Mouse (Mus musculus) midbrain, embryonic 12.5 days (tissue): ENCODE data around the gene Anapc11. TPM values are rescaled to one million over a fixed set of nuclear protein-coding genes. Genes with fewer than 3 reads are reported as not detected.
A peak's percentile ranks its signal among the peaks of the same experiment; 100 is the strongest.
"Not testable (repeated sequence)": the region's sequence is repeated elsewhere in the genome, so short reads cannot be mapped to it uniquely, and the experiment has no call there.

Experiments used
- ATAC-seq: fragments of 200-750 bp; cut with Nextera tagmentation; 2 replicates; pipeline ENCODE4 v1.8.0; 2017; ENCODE audit warnings: low read depth, moderate TSS enrichment, moderate library complexity; ENCODE audit not compliant: low FRiP score
- H3K27ac ChIP-seq: fragments of 300-500 bp; sonication (generic); replicated peaks from 2 replicates; pipeline ENCODE4 v1.5.1; 2016; ENCODE audit warnings: mild to moderate bottlenecking
- H3K27me3 ChIP-seq: fragments of 300-500 bp; sonication (generic); 2 replicates; pipeline ENCODE4 v1.6.1; 2016; ENCODE audit warnings: mild to moderate bottlenecking
- H3K36me3 ChIP-seq: fragments of 300-500 bp; sonication (generic); 2 replicates; pipeline ENCODE4 v1.6.1; 2016
- H3K4me1 ChIP-seq: fragments of 300-500 bp; sonication (generic); 2 replicates; pipeline ENCODE4 v1.6.1; 2016
- H3K4me2 ChIP-seq: fragments of 300-500 bp; sonication (generic); replicated peaks from 2 replicates; pipeline ENCODE4 v1.6.1; 2016; ENCODE audit warnings: mild to moderate bottlenecking, moderate library complexity
- H3K4me3 ChIP-seq: fragments of 300-500 bp; sonication (generic); 2 replicates; pipeline ENCODE4 v1.5.1; 2016; ENCODE audit warnings: mild to moderate bottlenecking
- H3K9ac ChIP-seq: fragments of 300-500 bp; sonication (generic); replicated peaks from 2 replicates; pipeline ENCODE4 v1.6.1; 2016; ENCODE audit warnings: mild to moderate bottlenecking, moderate library complexity
- H3K9me3 ChIP-seq: fragments of 300-500 bp; sonication (generic); 2 replicates; pipeline ENCODE4 v1.6.1; 2016; ENCODE audit warnings: mild to moderate bottlenecking
- WGBS: fragments of 180-500 bp; shearing (Covaris S2); methylation state at CpG from one replicate; pipeline ENCODE4 v1.1.7; 2016; 5-methylcytosine and 5-hydroxymethylcytosine counted together
- polyA plus RNA-seq: library from polyadenylated mRNA; unstranded; fragments of >200 nt; fragmentation: Nextera tagmentation; extraction: Ambion mirVana; gene quantifications from 2 replicates; pipeline ENCODE4 v1.2.1, GENCODE M21; 2016

Gene Anapc11
- polyA plus RNA-seq, 1 experiment from 2014 or later = 165 TPM

DNA sequence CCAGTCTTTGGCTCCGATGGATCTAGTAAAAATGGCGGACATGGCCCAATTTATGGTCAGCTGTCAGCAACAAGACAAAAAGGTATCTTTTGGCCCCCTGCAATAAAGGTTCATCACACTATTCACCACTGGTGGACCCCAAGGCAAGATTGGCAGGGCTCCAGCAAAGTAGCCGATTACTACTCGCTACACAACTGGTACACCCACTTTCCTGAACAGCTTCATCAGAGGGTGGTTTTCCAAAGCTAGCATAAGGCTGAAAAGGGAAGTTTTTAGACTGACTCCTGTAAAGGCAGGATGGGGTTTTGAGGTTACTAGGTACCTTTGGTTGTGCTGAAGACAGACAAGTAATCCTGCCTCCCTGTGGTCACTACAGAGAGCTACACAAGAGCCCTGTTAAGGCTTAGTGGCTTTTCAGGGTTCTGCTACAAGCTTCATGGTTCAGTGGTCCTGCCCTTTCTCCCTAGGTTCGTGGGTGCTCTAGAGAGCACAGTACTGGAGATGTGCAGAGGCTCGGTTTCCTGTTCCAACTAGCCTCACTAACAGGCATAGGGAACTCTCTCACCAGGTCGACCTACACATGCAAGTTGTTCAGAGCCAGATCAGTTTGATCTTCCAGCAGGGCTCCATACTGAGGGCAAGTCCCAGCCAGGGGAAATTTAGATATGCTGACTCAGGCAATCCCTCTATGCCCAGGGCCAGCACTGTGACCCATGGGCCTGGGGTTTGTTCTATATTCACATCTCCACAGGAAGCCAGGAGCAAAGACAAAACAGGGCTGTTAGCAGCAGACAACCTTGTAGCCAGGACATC, 20.8 kb upstream of the Anapc11 start:
- Histone ChIP-seq H3K36me3 (peaks cover 27% of the 10 kb centered on the region), H3K27ac (no peak overlapping the region), H3K4me1 (peaks cover 42% of the 10 kb centered on the region), H3K9ac (no peak overlapping the region), H3K27me3 (no peaks in the 10 kb centered on the region), H3K4me3 (no peak overlapping the region), H3K4me2 (no peak overlapping the region), H3K9me3 (no peaks in the 10 kb centered on the region)
- ATAC-seq = no peak
- 83% methylated on average over 7 of the region's 7 CpGs for WGBS

DNA sequence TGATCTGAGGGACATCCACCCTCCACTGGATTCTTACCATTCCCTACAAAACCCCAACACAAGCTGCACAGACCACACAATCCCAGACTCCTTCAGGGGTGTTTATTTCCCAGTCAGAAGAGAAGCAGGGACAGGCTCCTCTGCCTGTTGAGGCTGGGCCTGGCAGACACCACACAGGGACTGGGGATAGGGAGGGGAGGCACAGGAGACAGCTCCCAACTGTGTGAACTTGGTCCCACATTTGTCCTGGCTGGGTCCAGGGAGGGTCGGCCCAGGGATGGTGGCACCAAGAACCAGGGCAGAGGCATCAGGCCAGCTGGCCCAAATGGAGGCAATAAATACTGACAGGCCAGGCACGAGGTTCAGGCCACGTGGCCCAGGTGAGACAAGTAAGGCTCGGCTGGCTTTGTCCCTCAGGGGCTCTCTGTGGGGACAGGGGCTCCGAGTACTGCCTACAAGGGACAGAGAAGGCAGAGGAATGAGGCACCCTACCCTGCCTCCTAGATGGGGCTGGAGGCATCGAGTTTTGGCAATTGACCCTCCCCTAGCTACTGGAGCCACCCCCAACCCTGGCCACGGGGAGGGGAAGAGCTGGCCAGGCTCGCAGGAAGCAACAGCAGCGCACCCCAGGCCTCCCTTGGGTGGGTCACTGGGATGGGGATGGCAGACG, 20.1 kb upstream of the Anapc11 start:
- Histone ChIP-seq H3K27ac (peak overlapping the region; percentile 20), H3K27me3 (no peaks in the 10 kb centered on the region), H3K4me3 (0 out of 2 replicates have a peak overlapping the region, but pooled peaks have one; percentile 7), H3K9ac (no peak overlapping the region), H3K36me3 (peaks cover 27% of the 10 kb centered on the region), H3K4me1 (peaks cover 44% of the 10 kb centered on the region), H3K9me3 (no peaks in the 10 kb centered on the region), H3K4me2 (no peak overlapping the region)
- WGBS = 91% methylated on average over 10 of the region's 10 CpGs
- ATAC-seq = no peak

DNA sequence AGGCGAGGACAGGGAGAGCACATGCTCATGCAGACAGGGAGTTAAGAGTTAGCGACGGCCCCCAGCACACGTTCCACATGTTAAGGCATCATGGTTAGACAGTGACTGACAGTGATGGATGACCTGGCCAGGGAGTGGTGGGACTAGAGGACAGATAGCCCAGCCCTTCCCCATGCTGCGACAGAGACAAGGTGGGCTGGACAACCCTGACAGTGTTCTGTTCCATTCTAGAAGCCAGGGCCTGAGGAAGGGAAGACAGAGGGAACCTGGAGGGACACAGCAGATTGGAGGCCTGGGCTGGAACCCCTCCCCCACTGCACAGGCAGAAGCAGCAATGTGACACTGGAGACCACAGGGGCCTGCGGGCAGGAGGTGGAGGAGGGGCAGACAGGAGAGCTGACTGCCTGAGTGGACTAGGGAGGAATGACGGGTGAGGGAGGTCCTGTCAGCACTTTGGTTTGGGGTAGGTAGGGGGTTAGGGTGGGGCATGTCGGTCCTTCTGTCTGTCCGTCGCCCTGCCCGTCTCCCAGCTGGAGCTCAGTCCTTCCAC, 19.5 kb upstream of the Anapc11 start:
- Histone ChIP-seq H3K9me3 (peaks cover 2% of the 10 kb centered on the region; the same call in 1 of the 2 replicates), H3K4me3 (0 out of 2 replicates have a peak overlapping the region, but pooled peaks have one; percentile 7), H3K36me3 (peaks cover 31% of the 10 kb centered on the region), H3K4me2 (no peak overlapping the region), H3K9ac (no peak overlapping the region; the same call in 1 of the 2 replicates), H3K4me1 (peaks cover 43% of the 10 kb centered on the region), H3K27me3 (no peaks in the 10 kb centered on the region), H3K27ac (peak overlapping the region; percentile 20)
- ATAC-seq = no peak
- 88% methylated on average over 11 of the region's 11 CpGs for WGBS

DNA sequence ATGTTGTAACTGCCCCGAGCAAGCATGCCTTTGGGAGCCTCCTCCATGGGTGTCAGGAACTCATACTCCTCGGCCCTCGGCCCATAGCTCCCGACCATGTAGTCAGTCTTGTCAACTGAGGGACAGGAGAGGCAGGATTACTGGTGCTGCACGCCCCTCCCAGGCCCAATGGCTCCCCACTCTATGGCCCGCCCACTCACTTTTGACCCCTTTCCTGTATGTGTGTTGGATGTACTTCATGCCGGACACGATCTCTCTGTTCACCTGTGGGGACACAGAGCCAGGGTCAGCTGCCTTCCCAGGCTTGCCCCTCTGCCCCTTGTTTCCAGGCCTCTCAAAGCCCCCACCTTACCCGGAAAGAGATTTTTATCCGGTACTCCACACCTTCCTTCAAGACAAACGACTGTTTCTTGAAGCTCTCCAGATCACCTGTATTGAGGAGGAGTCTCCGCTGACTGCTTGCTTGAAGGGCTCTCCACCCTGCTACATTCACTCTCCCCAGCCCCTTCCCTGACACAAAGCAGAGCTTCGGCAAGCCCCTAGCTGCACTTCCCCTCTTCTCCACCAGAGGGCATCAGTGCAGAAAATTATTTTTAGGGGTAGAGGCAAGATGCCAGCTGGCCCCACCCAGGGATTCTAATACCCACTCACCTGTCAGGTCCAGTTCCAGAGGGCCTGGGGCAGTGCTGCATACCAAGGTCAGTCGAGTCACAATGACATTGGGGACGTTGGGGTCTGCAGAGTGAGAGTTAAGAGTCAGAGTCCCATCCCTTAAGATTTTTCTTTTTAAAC, 18.7 kb upstream of the Anapc11 start:
- peak; percentile 23; the same call in 1 of the 2 replicates for ATAC-seq
- 67% methylated on average over 15 of the region's 15 CpGs for WGBS
- Histone ChIP-seq H3K9ac (peak overlapping the region; percentile 97; the same call in 1 of the 2 replicates), H3K27me3 (no peaks in the 10 kb centered on the region), H3K27ac (peak overlapping the region; percentile 93), H3K4me3 (peak overlapping the region; percentile 92), H3K36me3 (peaks cover 39% of the 10 kb centered on the region), H3K4me1 (peaks cover 37% of the 10 kb centered on the region), H3K4me2 (peak overlapping the region; percentile 92), H3K9me3 (peaks cover 4% of the 10 kb centered on the region; the same call in 1 of the 2 replicates)

DNA sequence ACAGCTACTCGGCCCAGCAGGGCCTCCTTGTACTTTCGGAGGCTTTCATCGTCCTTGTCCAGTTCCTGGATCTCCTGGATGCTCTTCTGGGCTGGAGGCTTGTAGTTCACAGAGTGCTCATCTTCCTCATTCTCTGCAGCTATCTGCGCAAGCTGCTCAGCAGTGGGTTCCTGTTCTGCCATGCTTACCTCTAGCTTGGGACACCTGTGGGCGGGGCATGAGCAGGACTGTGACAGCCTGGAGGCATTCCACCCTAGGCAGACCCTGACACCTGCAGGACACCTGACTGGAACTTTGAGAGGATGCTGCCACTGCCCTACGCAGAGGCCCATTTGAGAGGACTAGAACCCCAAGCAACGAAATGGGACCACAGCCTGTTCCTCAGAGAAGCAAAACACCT, 18.0 kb upstream of the Anapc11 start:
- Histone ChIP-seq H3K4me1 (peaks cover 33% of the 10 kb centered on the region), H3K36me3 (peaks cover 43% of the 10 kb centered on the region), H3K9me3 (peaks cover 4% of the 10 kb centered on the region; the same call in 1 of the 2 replicates), H3K4me2 (peak overlapping the region; percentile 92), H3K27me3 (no peaks in the 10 kb centered on the region), H3K4me3 (peak overlapping the region; percentile 92), H3K27ac (peak overlapping the region; percentile 93), H3K9ac (peak overlapping the region; percentile 97)
- WGBS = 61% methylated on average over 7 of the region's 7 CpGs
- no peak for ATAC-seq

DNA sequence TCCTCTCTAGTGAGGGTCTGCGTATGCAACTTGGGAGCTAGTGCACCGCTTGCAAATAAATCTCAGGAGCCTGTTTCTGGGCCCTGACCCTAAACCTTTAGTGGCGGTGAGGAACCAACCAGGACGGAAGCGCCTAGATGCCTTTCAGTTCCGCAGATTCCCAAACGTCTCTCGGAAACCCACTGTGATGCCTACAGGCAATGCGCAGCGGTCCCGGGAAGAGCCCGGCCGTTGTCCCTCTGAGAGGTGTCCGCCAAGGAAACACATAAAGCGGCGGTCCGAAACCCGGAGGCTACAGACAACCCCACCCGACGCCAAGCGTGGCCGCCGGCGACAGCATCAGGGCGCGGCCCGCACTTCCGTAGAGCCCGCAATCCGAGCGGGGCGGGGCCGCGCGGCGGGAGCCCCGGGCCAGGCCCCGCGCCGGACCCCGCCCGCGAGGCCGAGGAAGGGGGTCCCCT, 17.3 kb upstream of the Anapc11 start:
- ATAC-seq = peak; percentile 60
- no peaks in the 10 kb centered on the region for H3K27me3 ChIP-seq
- under 1% methylated on average over 37 of the region's 44 CpGs for WGBS
- H3K27ac ChIP-seq = peak overlapping the region; percentile 93
- H3K9me3 ChIP-seq = peaks cover 4% of the 10 kb centered on the region; the same call in 1 of the 2 replicates
- peak overlapping the region; percentile 97 for H3K9ac ChIP-seq
- H3K4me3 ChIP-seq = peak overlapping the region; percentile 92
- peaks cover 50% of the 10 kb centered on the region for H3K36me3 ChIP-seq
- peak overlapping the region; percentile 92 for H3K4me2 ChIP-seq
- peaks cover 33% of the 10 kb centered on the region for H3K4me1 ChIP-seq

DNA sequence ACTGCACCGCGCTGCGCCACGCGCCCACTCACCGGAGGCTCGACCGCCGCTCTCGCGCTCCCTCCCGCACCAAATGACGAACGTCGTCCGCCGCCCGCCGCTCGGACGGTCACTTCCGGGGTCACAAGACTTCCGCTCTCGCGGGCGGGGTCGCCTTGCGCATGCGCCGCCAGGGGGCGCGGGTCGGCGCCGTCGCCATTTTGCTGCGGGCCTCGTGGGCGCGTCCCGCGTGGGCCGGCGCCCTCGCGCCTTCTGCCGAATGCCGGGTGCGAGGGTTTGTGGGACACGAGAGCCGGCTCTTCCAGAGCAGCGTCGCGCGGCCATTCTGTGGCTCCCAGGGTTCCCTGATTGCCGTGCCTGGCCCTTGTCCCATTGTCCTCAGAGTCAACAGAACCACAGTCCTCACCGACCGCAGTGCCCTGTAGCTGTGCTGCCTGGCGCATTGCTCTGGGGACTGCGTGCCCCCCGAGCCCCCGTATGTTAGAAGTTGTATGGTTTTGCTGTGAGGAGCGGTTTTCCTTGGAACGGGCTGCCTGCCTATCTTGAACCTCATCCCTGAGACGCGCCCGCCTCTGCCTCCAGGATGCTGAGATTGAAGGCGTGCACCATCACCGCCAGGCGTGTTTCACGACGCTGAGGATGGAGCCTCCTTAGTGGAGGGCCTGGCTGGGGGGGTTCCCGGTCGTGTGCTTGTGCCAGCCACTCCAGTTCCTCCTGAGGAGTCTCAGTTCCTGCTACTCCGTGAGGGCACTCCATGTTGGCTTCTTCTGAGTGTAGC, 16.5 kb upstream of the Anapc11 start, which contains the start of gene Arhgdia:
Gene Arhgdia, minus strand, starts transcription at position 135 of the 778 bp plus-strand sequence.
- WGBS = 4% methylated on average over 67 of the region's 75 CpGs
- Histone ChIP-seq H3K9ac (peak within 1 kb of the TSS; percentile 97), H3K4me2 (peak within 1 kb of the TSS; percentile 92), H3K9me3 (peaks cover 4% of the 10 kb centered on the region; the same call in 1 of the 2 replicates), H3K27me3 (no peaks in the 10 kb centered on the region), H3K4me3 (peak within 1 kb of the TSS; percentile 92), H3K36me3 (peaks cover 58% of the 10 kb centered on the region), H3K4me1 (peaks cover 33% of the 10 kb centered on the region), H3K27ac (peak within 1 kb of the TSS; percentile 93)
- ATAC-seq = peak; percentile 72

DNA sequence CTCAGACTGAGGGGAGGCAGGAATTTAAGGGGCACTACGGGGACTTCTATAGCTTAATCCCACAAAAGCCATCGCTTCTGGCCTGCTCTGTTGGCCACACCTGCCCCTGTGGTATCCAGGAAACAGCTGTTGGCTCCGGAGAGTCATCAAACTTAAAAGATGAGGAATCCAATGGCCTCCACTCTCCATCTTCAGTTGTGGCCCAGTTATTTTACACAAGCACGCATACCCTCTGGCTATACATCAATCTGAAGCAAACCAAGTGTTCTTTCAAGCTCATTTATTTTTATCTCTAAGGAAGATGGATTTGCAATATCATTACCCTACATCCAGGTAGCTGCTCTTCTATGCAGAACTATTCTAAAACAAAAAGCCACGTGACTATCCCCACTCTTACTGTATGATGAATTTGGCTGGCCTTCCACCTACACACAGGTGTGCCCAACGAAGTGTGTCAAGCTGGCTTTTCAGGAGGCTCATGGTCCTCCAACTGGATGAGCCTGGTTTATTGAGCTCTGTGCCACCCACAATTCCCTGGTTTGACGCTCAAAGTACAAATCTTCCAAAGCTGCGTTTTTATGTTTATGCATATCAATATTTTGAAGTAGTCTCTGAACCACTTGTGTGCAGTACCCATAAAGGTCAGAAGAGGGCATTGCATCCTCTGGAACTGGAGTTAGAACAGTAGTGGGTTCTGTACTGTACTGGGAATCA, 15.8 kb upstream of the Anapc11 start:
- ATAC-seq = 0 out of 2 replicates have a peak, but pooled peaks have one; percentile 2
- WGBS = 74% methylated on average over 8 of the region's 8 CpGs
- Histone ChIP-seq H3K27ac (peak overlapping the region; percentile 93), H3K4me3 (peak overlapping the region; percentile 92), H3K36me3 (peaks cover 62% of the 10 kb centered on the region), H3K4me1 (peaks cover 33% of the 10 kb centered on the region), H3K9ac (peak overlapping the region; percentile 97), H3K27me3 (no peaks in the 10 kb centered on the region), H3K4me2 (peak overlapping the region; percentile 92), H3K9me3 (peaks cover 4% of the 10 kb centered on the region; the same call in 1 of the 2 replicates)

DNA sequence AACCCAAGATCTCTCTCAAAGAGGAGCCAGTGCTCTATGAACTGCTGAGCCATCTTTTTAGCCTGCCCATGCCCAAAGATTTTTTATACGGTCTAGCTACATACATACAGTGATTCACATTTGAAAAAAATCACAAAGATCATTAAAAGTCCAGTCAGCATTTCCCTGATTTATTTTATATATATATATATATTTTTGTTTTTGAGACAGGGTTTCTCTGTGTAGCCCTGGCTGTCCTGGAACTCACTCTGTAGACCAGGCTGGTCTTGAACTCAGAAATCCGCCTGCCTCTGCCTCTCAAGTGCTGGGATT, 15.3 kb upstream of the Anapc11 start:
- not testable (repeated sequence) for H3K9me3 ChIP-seq, ATAC-seq, H3K27me3 ChIP-seq, H3K9ac ChIP-seq, H3K4me2 ChIP-seq, H3K4me3 ChIP-seq, H3K27ac ChIP-seq
- 92% methylated on average over 2 of the region's 2 CpGs for WGBS
- Histone ChIP-seq H3K36me3 (peaks cover 62% of the 10 kb centered on the region), H3K4me1 (peaks cover 33% of the 10 kb centered on the region)

DNA sequence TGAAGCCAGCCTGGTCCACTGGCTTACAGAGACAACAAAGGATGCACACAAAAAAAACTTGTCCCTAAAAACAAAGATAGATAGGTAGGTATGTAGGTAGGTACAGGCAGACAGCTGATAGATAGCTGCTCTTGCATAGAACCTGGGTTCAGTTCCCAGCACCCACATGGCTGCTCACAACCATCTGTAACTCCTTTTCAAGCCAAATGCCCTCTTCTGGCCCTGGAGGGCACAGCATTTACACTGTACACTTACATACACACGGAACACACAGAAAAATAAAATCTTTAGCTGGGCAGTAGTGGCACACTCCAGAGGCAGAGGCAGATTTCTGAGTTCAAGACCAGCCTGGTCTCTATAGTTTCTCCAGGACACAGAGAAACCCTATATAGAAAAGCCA, 14.3 kb upstream of the Anapc11 start:
- Histone ChIP-seq H3K4me3 (no peak overlapping the region), H3K27ac (no peak overlapping the region), H3K27me3 (no peaks in the 10 kb centered on the region), H3K4me1 (peaks cover 27% of the 10 kb centered on the region), H3K9ac (no peak overlapping the region), H3K36me3 (peaks cover 62% of the 10 kb centered on the region), H3K9me3 (peaks cover 4% of the 10 kb centered on the region; the same call in 1 of the 2 replicates), H3K4me2 (no peak overlapping the region)
- 97% methylated on average over 1 of the region's 1 CpGs for WGBS
- no peak for ATAC-seq
